Mouse (Mus musculus) G1E (cell line): Measurements from ENCODE around the gene Mfrp. TPM values are rescaled to one million over a fixed set of nuclear protein-coding genes. Genes with fewer than 3 reads are reported as not detected.

Experiments used
- ATAC-seq: 2 replicates; pipeline ENCODE4 v1.8.0; 2016; ENCODE audit warnings: mild to moderate bottlenecking; ENCODE audit not compliant: insufficient number of reproducible peaks, poor library complexity, low FRiP score, severe bottlenecking; ENCODE audit errors: extremely low read depth
- DNase-seq: peaks from one replicate; pipeline ENCODE4 v3.0.0; 2012; ENCODE audit warnings: low spot score
- H3K27me3 ChIP-seq: 2 replicates; pipeline ENCODE4 v1.6.1; 2012; ENCODE audit warnings: mild to moderate bottlenecking, low read length, inconsistent platforms; ENCODE audit not compliant: insufficient read depth
- H3K36me3 ChIP-seq: replicated peaks from 2 replicates; pipeline ENCODE3; 2012; ENCODE audit warnings: mild to moderate bottlenecking, inconsistent platforms
- H3K4me1 ChIP-seq: 2 replicates; pipeline ENCODE4 v1.6.1; 2012; ENCODE audit warnings: low read depth, low read length, inconsistent platforms, mixed read lengths; ENCODE audit not compliant: insufficient read depth
- H3K4me3 ChIP-seq: 2 replicates; pipeline ENCODE4 v1.5.1; 2012; ENCODE audit warnings: low read depth, mild to moderate bottlenecking, inconsistent platforms, low read length, moderate library complexity, mixed read lengths
- H3K9me3 ChIP-seq: replicated peaks from 2 replicates; pipeline ENCODE4 v1.6.1; 2012; ENCODE audit warnings: inconsistent platforms
- CTCF ChIP-seq: IDR thresholded peaks from 2 replicates; pipeline ENCODE4 v1.5.1; 2012; ENCODE audit warnings: low read depth, low read length, inconsistent platforms, mixed read lengths
- GATA1 ChIP-seq: IDR thresholded peaks from 2 replicates; pipeline ENCODE4 v1.6.1; 2012; ENCODE audit warnings: borderline replicate concordance, low read length, inconsistent platforms, mixed read lengths
- GATA2 ChIP-seq: IDR thresholded peaks from 2 replicates; pipeline ENCODE4 v1.6.1; 2012; ENCODE audit warnings: low read depth, low read length, inconsistent platforms, borderline replicate concordance
- POLR2AphosphoS5 ChIP-seq: IDR thresholded peaks from 2 replicates; pipeline ENCODE4 v1.6.1; 2012; ENCODE audit warnings: low read depth, low read length, inconsistent platforms; ENCODE audit not compliant: insufficient replicate concordance
- TAL1 ChIP-seq: conservative IDR thresholded peaks from 2 replicates; pipeline ENCODE4 v1.6.1; 2012; ENCODE audit warnings: low read depth, low read length, inconsistent platforms, mixed read lengths
- polyA plus RNA-seq: library from polyadenylated mRNA; stranded (reverse); fragments of >175 nt; gene quantifications from 2 replicates; pipeline ENCODE4 v1.2.3, GENCODE M21; 2012
- total RNA-seq, 2 experiments: library from RNA; stranded (forward) in 1 of 2; stranded (reverse) in 1 of 2; fragments of 200-1000 nt in 1 of 2; fragments of >200 nt in 1 of 2; fragmentation: Nextera tagmentation in 1 of 2; gene quantifications; 2 replicates each; pipeline ENCODE4 v1.2.3; 2014 to 2017

The Mfrp gene
- not detected in 2 replicates for total RNA-seq (2014; fragmentation: Nextera tagmentation)
- not detected in 2 replicates for total RNA-seq (2017)
- not detected in 2 replicates for polyA plus RNA-seq

DNA sequence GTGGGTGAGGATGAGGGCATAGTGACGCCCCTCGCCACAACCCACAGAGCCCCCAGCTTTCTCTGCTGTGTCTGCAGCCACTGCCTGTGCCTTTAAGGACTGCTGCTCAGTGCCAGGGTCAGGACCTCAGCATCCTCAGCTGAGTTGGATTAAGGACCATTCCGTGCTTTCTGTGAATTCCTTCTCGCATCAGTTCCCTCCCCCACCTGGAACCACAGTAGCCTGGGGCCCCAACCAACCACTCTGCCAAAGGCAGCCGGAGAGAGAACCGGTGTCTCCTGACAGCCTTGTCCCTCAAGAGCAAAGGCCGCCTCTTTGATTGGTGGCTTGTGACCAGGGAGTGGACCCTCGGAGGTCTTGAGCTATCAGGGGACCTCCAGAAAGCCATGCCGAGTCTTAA lies at the start of gene Mfrp:
TSS of gene Mfrp (plus strand) at position 240 of the 400 bp plus-strand sequence.
- no peaks in the 10 kb centered on the region for H3K27me3 ChIP-seq
- no peak within 1 kb of the TSS for H3K4me3 ChIP-seq
- TF ChIP-seq TAL1 (no peak), GATA1 (no peak), POLR2AphosphoS5 (no peak), CTCF (no peak), GATA2 (no peak)
- H3K9me3 ChIP-seq: no peaks in the 10 kb centered on the region
- ATAC-seq (no peak), DNase-seq (no peak)
- H3K36me3 ChIP-seq: peaks cover 73% of the 10 kb centered on the region
- peaks cover 5% of the 10 kb centered on the region for H3K4me1 ChIP-seq

DNA sequence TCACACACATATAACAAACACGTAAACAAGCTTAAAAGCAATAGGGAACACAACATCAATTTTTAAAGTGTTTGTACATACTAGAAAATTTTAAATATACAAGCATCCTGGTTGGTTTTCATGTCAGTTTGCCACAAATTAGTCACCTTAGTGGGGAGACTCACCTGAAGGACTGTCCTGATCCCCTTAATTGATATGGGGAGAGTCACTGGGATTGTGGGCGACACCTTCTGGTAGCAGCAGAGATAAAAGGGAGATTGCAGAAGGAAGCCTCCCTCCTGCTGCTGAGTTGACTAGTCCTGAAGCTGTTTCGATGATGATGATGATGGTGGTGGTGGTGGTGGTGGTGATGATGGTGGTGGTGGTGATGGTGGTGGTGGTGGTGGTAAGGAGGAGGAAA lies 48.7 kb upstream of the Mfrp start:
- no peaks in the 10 kb centered on the region for H3K9me3 ChIP-seq
- TF ChIP-seq POLR2AphosphoS5 (no peak), TAL1 (no peak)
- no peaks in the 10 kb centered on the region for H3K36me3 ChIP-seq
- no peak overlapping the region for H3K4me3 ChIP-seq
- H3K27me3 ChIP-seq: 0 out of 2 replicates have a peak, but pooled peaks cover 8% of the 10 kb centered on the region
- no peak for ATAC-seq
- no peak for DNase-seq
- H3K4me1 ChIP-seq: peaks cover 2% of the 10 kb centered on the region; the same call in 1 of the 2 replicates

GRCm38 (mm10) chr9:44053936-44054335 lies 47.6 kb upstream of the Mfrp start:
- no peaks in the 10 kb centered on the region for H3K4me1 ChIP-seq
- DNase-seq: no peak
- no peaks in the 10 kb centered on the region for H3K9me3 ChIP-seq
- no peak overlapping the region for H3K4me3 ChIP-seq
- no peak for ATAC-seq
- TF ChIP-seq TAL1: no peak
- no peak for TF ChIP-seq POLR2AphosphoS5
- TF ChIP-seq GATA2: no peak
- no peak for TF ChIP-seq CTCF
- TF ChIP-seq GATA1: no peak
- peaks cover 7% of the 10 kb centered on the region; the same call in 1 of the 2 replicates for H3K27me3 ChIP-seq
- no peaks in the 10 kb centered on the region for H3K36me3 ChIP-seq

DNA sequence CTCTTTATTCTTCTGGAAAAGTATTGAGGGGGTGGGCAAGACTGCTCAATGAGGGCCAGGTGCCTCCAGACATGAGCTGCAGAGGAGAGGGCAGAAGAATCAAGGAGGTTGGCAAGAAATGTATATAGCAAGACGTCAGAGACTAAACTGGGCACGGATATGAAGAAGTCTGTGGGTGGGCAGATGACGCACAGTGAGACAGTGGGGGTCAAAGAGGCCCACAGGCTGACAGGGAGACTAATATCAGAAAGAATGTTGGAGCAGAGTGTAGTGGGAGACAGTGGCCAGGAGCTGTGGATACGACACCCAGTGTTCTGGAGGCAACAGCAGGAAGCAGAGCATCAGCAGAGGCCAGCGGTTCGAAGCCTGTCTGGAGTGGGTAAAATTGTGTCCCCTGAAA lies 42.9 kb upstream of the Mfrp start:
- H3K9me3 ChIP-seq: no peaks in the 10 kb centered on the region
- no peak for ATAC-seq
- peaks cover 7% of the 10 kb centered on the region; the same call in 1 of the 2 replicates for H3K27me3 ChIP-seq
- no peak for TF ChIP-seq GATA1
- TF ChIP-seq TAL1: no peak
- TF ChIP-seq GATA2: no peak
- no peak for TF ChIP-seq CTCF
- TF ChIP-seq POLR2AphosphoS5: no peak
- no peak for DNase-seq
- no peak overlapping the region for H3K4me3 ChIP-seq
- H3K4me1 ChIP-seq: no peaks in the 10 kb centered on the region
- H3K36me3 ChIP-seq: no peaks in the 10 kb centered on the region

- no peak for DNase-seq
- TF ChIP-seq TAL1 (no peak), GATA1 (no peak), GATA2 (no peak), CTCF (no peak), POLR2AphosphoS5 (no peak)
- H3K27me3 ChIP-seq: peaks cover 5% of the 10 kb centered on the region; the same call in 1 of the 2 replicates
- H3K9me3 ChIP-seq: no peaks in the 10 kb centered on the region
- H3K4me3 ChIP-seq: no peak overlapping the region
- no peak for ATAC-seq
- peaks cover 24% of the 10 kb centered on the region for H3K4me1 ChIP-seq
- no peaks in the 10 kb centered on the region for H3K36me3 ChIP-seq
These were observed 36.4 kb upstream of the Mfrp start for GRCm38 (mm10) chr9:44065177-44065576.

DNA sequence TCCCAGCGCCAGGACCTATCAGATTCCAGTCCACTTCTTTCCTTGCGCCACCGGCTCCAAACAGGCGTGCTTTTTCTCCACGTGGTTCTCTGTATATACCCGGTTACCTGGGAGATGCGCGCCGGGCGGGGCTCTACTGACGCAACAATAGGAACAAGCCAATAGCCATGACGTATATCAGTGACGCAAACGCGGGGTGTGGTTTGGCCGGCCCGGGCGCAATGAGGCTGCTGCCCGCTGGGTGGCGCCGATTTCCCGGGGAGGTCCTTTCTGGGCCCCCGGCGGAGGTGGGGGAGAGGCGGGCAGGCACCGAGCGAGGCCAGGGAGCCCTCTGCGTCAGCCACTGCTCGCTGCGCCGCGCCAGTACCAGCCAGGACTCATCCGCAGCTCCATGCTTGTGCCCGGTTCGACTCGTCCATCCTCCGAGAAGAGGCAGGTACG lies 34.7 kb upstream of the Mfrp start, which contains the start of gene Usp2:
TSS of gene Usp2 (plus strand) at position 237 of the 441 bp plus-strand sequence.
- Histone ChIP-seq H3K27me3 (peaks cover 16% of the 10 kb centered on the region), H3K9me3 (no peaks in the 10 kb centered on the region), H3K4me1 (peaks cover 36% of the 10 kb centered on the region), H3K36me3 (no peaks in the 10 kb centered on the region), H3K4me3 (peak within 1 kb of the TSS; percentile 75)
- TF ChIP-seq GATA1 (no peak), CTCF (peak; percentile 64; the same call in 1 of the 2 replicates)
- ATAC-seq (peak; percentile 97), DNase-seq (peak; percentile 91)
